Mouse (Mus musculus): ENCODE data around the gene Rnf166. TPM values are rescaled to one million over a fixed set of nuclear protein-coding genes. Genes with fewer than 3 reads are reported as not detected.

Gene Rnf166
- polyA plus RNA-seq, 1 experiment = 17.1 TPM

- TF ChIP-seq EP300 (IDR thresholded peaks at IDR 0.05; ENCODE audit: insufficient read depth, low read depth, low read length) = no peak
- no peak for TF ChIP-seq CTCF (IDR thresholded peaks at IDR 0.05; ENCODE audit: low read depth, low read length)
- TF ChIP-seq POLR2A (IDR thresholded peaks at IDR 0.05; ENCODE audit: insufficient read depth, low read length) = no peak
- Histone ChIP-seq H3K9ac (ENCODE audit: low read depth, poor library complexity, severe bottlenecking) (no peak overlapping the region), H3K4me3 (ENCODE audit: low read depth, low read length) (no peak overlapping the region), H3K4me1 (ENCODE audit: control insufficient read depth, insufficient read depth, low read length) (peaks cover 3% of the 10 kb centered on the region), H3K27ac (ENCODE audit: insufficient read depth, low read length) (no peak overlapping the region), H3K27me3 (ENCODE audit: control insufficient read depth, insufficient read depth, low read length, poor library complexity, severe bottlenecking) (no peaks in the 10 kb centered on the region), H3K9me3 (replicated peaks; ENCODE audit: control insufficient read depth, insufficient read depth, low read length, poor library complexity, severe bottlenecking) (no peaks in the 10 kb centered on the region), H3K36me3 (ENCODE audit: control insufficient read depth, insufficient read depth, low read length, poor library complexity, severe bottlenecking) (no peaks in the 10 kb centered on the region)
Observed at GRCm38 (mm10) chr8:122427607-122428006, 48.3 kb downstream of the Rnf166 start.

- no peak for TF ChIP-seq POLR2A (IDR thresholded peaks at IDR 0.05; ENCODE audit: insufficient read depth, low read length)
- peaks cover 3% of the 10 kb centered on the region for H3K4me1 ChIP-seq (ENCODE audit: control insufficient read depth, insufficient read depth, low read length)
- H3K27ac ChIP-seq (ENCODE audit: insufficient read depth, low read length) = no peak overlapping the region
Observed at GRCm38 (mm10) chr8:122426145-122426544, 49.7 kb downstream of the Rnf166 start.

GRCm38 (mm10) chr8:122423659-122424058, 52.2 kb downstream of the Rnf166 start:
- TF ChIP-seq POLR2A (IDR thresholded peaks at IDR 0.05; ENCODE audit: insufficient read depth, low read length) = no peak
- no peak for TF ChIP-seq CTCF (IDR thresholded peaks at IDR 0.05; ENCODE audit: low read depth, low read length)
- peak; percentile 20; the same call in 1 of the 2 replicates for TF ChIP-seq EP300 (IDR thresholded peaks at IDR 0.05; ENCODE audit: insufficient read depth, low read depth, low read length)
- H3K9me3 ChIP-seq (replicated peaks; ENCODE audit: control insufficient read depth, insufficient read depth, low read length, poor library complexity, severe bottlenecking) = no peaks in the 10 kb centered on the region

More at GRCm38 (mm10) chr8:122426145-122426544, 49.7 kb downstream of the Rnf166 start:
- Histone ChIP-seq H3K36me3 (ENCODE audit: control insufficient read depth, insufficient read depth, low read length, poor library complexity, severe bottlenecking) (no peaks in the 10 kb centered on the region), H3K27me3 (ENCODE audit: control insufficient read depth, insufficient read depth, low read length, poor library complexity, severe bottlenecking) (no peaks in the 10 kb centered on the region), H3K4me3 (ENCODE audit: low read depth, low read length) (no peak overlapping the region), H3K9ac (ENCODE audit: low read depth, poor library complexity, severe bottlenecking) (no peak overlapping the region), H3K9me3 (replicated peaks; ENCODE audit: control insufficient read depth, insufficient read depth, low read length, poor library complexity, severe bottlenecking) (no peaks in the 10 kb centered on the region)

GRCm38 (mm10) chr8:122423217-122423616, 52.6 kb downstream of the Rnf166 start:
- no peak overlapping the region for H3K27ac ChIP-seq (ENCODE audit: insufficient read depth, low read length)
- no peaks in the 10 kb centered on the region for H3K9me3 ChIP-seq (replicated peaks; ENCODE audit: control insufficient read depth, insufficient read depth, low read length, poor library complexity, severe bottlenecking)
- H3K36me3 ChIP-seq (ENCODE audit: control insufficient read depth, insufficient read depth, low read length, poor library complexity, severe bottlenecking) = no peaks in the 10 kb centered on the region
- no peak overlapping the region for H3K9ac ChIP-seq (ENCODE audit: low read depth, poor library complexity, severe bottlenecking)
- TF ChIP-seq EP300 (IDR thresholded peaks at IDR 0.05; ENCODE audit: insufficient read depth, low read depth, low read length) = no peak
- no peak for TF ChIP-seq POLR2A (IDR thresholded peaks at IDR 0.05; ENCODE audit: insufficient read depth, low read length)
- TF ChIP-seq CTCF (IDR thresholded peaks at IDR 0.05; ENCODE audit: low read depth, low read length) = no peak
- H3K27me3 ChIP-seq (ENCODE audit: control insufficient read depth, insufficient read depth, low read length, poor library complexity, severe bottlenecking) = no peaks in the 10 kb centered on the region
- H3K4me3 ChIP-seq (ENCODE audit: low read depth, low read length) = peak overlapping the region; percentile 14
- peaks cover 3% of the 10 kb centered on the region for H3K4me1 ChIP-seq (ENCODE audit: control insufficient read depth, insufficient read depth, low read length)

More at GRCm38 (mm10) chr8:122423659-122424058, 52.2 kb downstream of the Rnf166 start:
- Histone ChIP-seq H3K27ac (ENCODE audit: insufficient read depth, low read length) (no peak overlapping the region), H3K27me3 (ENCODE audit: control insufficient read depth, insufficient read depth, low read length, poor library complexity, severe bottlenecking) (no peaks in the 10 kb centered on the region), H3K4me1 (ENCODE audit: control insufficient read depth, insufficient read depth, low read length) (peaks cover 3% of the 10 kb centered on the region), H3K36me3 (ENCODE audit: control insufficient read depth, insufficient read depth, low read length, poor library complexity, severe bottlenecking) (no peaks in the 10 kb centered on the region), H3K9ac (ENCODE audit: low read depth, poor library complexity, severe bottlenecking) (no peak overlapping the region; the same call in 1 of the 2 replicates), H3K4me3 (ENCODE audit: low read depth, low read length) (no peak overlapping the region; the same call in 1 of the 2 replicates)

GRCm38 (mm10) chr8:122421376-122422070, 54.3 kb downstream of the Rnf166 start, which contains the start of gene Il17c:
Gene Il17c (plus strand): TSS chr8:122422020.
- no peak within 1 kb of the TSS for H3K4me3 ChIP-seq (ENCODE audit: low read depth, low read length)
- H3K27ac ChIP-seq (ENCODE audit: insufficient read depth, low read length) = no peak within 1 kb of the TSS
- no peaks in the 10 kb centered on the region for H3K27me3 ChIP-seq (ENCODE audit: control insufficient read depth, insufficient read depth, low read length, poor library complexity, severe bottlenecking)
- peaks cover 3% of the 10 kb centered on the region for H3K4me1 ChIP-seq (ENCODE audit: control insufficient read depth, insufficient read depth, low read length)
- no peak within 1 kb of the TSS for H3K9ac ChIP-seq (ENCODE audit: low read depth, poor library complexity, severe bottlenecking)
- TF ChIP-seq EP300 (IDR thresholded peaks at IDR 0.05; ENCODE audit: insufficient read depth, low read depth, low read length) = no peak
- no peak for TF ChIP-seq POLR2A (IDR thresholded peaks at IDR 0.05; ENCODE audit: insufficient read depth, low read length)
- no peak for TF ChIP-seq CTCF (IDR thresholded peaks at IDR 0.05; ENCODE audit: low read depth, low read length)
- H3K36me3 ChIP-seq (ENCODE audit: control insufficient read depth, insufficient read depth, low read length, poor library complexity, severe bottlenecking) = peaks cover 4% of the 10 kb centered on the region
- no peaks in the 10 kb centered on the region for H3K9me3 ChIP-seq (replicated peaks; ENCODE audit: control insufficient read depth, insufficient read depth, low read length, poor library complexity, severe bottlenecking)

GRCm38 (mm10) chr8:122419881-122420555, 55.8 kb downstream of the Rnf166 start:
- peaks cover 3% of the 10 kb centered on the region for H3K4me1 ChIP-seq (ENCODE audit: control insufficient read depth, insufficient read depth, low read length)
- peaks cover 19% of the 10 kb centered on the region for H3K36me3 ChIP-seq (ENCODE audit: control insufficient read depth, insufficient read depth, low read length, poor library complexity, severe bottlenecking)
- H3K9me3 ChIP-seq (replicated peaks; ENCODE audit: control insufficient read depth, insufficient read depth, low read length, poor library complexity, severe bottlenecking) = no peaks in the 10 kb centered on the region
- no peak overlapping the region for H3K27ac ChIP-seq (ENCODE audit: insufficient read depth, low read length)
- no peaks in the 10 kb centered on the region for H3K27me3 ChIP-seq (ENCODE audit: control insufficient read depth, insufficient read depth, low read length, poor library complexity, severe bottlenecking)
- H3K9ac ChIP-seq (ENCODE audit: low read depth, poor library complexity, severe bottlenecking) = no peak overlapping the region
- TF ChIP-seq POLR2A (IDR thresholded peaks at IDR 0.05; ENCODE audit: insufficient read depth, low read length) (no peak), EP300 (IDR thresholded peaks at IDR 0.05; ENCODE audit: insufficient read depth, low read depth, low read length) (no peak), CTCF (IDR thresholded peaks at IDR 0.05; ENCODE audit: low read depth, low read length) (no peak)
- no peak overlapping the region for H3K4me3 ChIP-seq (ENCODE audit: low read depth, low read length)

Other genes starting within 250 kb of the Rnf166 start
- 15.5 and 16.8 TPM in 2 replicates for gene Zfpm1, start 193.9 kb downstream of the Rnf166 start, polyA plus RNA-seq (2011; ENCODE audit: insufficient read depth, insufficient read length, low read depth, missing spikeins)
- gene Trhr2, start 115.3 kb downstream of the Rnf166 start, polyA plus RNA-seq (2011; ENCODE audit: insufficient read depth, insufficient read length, low read depth, missing spikeins) = not detected in 2 replicates
- 67.1 and 67.2 TPM in 2 replicates for gene Zc3h18, start 99.5 kb downstream of the Rnf166 start, polyA plus RNA-seq (2011; ENCODE audit: insufficient read depth, insufficient read length, low read depth, missing spikeins)
- not detected in 2 replicates for gene Il17c, start 54.0 kb downstream of the Rnf166 start, polyA plus RNA-seq (2011; ENCODE audit: insufficient read depth, insufficient read length, low read depth, missing spikeins)
- gene Cyba, start 43.1 kb downstream of the Rnf166 start, polyA plus RNA-seq (2011; ENCODE audit: insufficient read depth, insufficient read length, low read depth, missing spikeins) = 76.1 and 89.4 TPM in 2 replicates
- gene Mvd, start 32.6 kb downstream of the Rnf166 start, polyA plus RNA-seq (2011; ENCODE audit: insufficient read depth, insufficient read length, low read depth, missing spikeins) = 60.4 and 61.6 TPM in 2 replicates
- 10.1 and 10.2 TPM in 2 replicates for gene Snai3, start 15.3 kb downstream of the Rnf166 start, polyA plus RNA-seq (2011; ENCODE audit: insufficient read depth, insufficient read length, low read depth, missing spikeins)
- gene Ctu2, start 79 bp upstream of the Rnf166 start, polyA plus RNA-seq (2011; ENCODE audit: insufficient read depth, insufficient read length, low read depth, missing spikeins) = 40.0 and 44.2 TPM in 2 replicates
- 59.4 and 61.6 TPM in 2 replicates for gene Piezo1, start 75.3 kb upstream of the Rnf166 start, polyA plus RNA-seq (2011; ENCODE audit: insufficient read depth, insufficient read length, low read depth, missing spikeins)
- gene Cdt1, start 92.0 kb upstream of the Rnf166 start, polyA plus RNA-seq (2011; ENCODE audit: insufficient read depth, insufficient read length, low read depth, missing spikeins) = 63.7 and 68.6 TPM in 2 replicates
- gene Aprt, start 100.8 kb upstream of the Rnf166 start, polyA plus RNA-seq (2011; ENCODE audit: insufficient read depth, insufficient read length, low read depth, missing spikeins) = 325 and 344 TPM in 2 replicates
- gene Galns, start 135.4 kb upstream of the Rnf166 start, polyA plus RNA-seq (2011; ENCODE audit: insufficient read depth, insufficient read length, low read depth, missing spikeins) = 11.9 and 12.8 TPM in 2 replicates
- 19.3 and 30.5 TPM in 2 replicates for gene Trappc2l, start 135.6 kb upstream of the Rnf166 start, polyA plus RNA-seq (2011; ENCODE audit: insufficient read depth, insufficient read length, low read depth, missing spikeins)
- gene Pabpn1l, start 146.7 kb upstream of the Rnf166 start, polyA plus RNA-seq (2011; ENCODE audit: insufficient read depth, insufficient read length, low read depth, missing spikeins) = not detected in 2 replicates
- 0.17 and 0.42 TPM in 2 replicates for gene Cbfa2t3, start 223.0 kb upstream of the Rnf166 start, polyA plus RNA-seq (2011; ENCODE audit: insufficient read depth, insufficient read length, low read depth, missing spikeins)